ENCODE assay signal across 8 mouse cellular contexts in genomic region chr8:122444058-122444748, GRCm38 (mm10). TPM values are rescaled to one million over a fixed set of nuclear protein-coding genes. Genes with fewer than 3 reads are reported as not detected.
DNase-seq lines count a peak whose midpoint lies in the region; ATAC-seq and TF ChIP-seq lines count a peak whose summit lies in the region.

No protein-coding gene starts in this region.

- TF ChIP-seq CTCF in thymus, adult 2 months (IDR thresholded peaks at IDR 0.05; ENCODE audit: borderline replicate concordance, control insufficient read depth, extremely low read depth, insufficient read depth, low read length, poor library complexity), result no peak
- TF ChIP-seq CTCF in small intestine, adult 2 months (IDR thresholded peaks at IDR 0.05; ENCODE audit: extremely low read depth, insufficient read length, insufficient replicate concordance, low read depth, low read length), result no peak

- WGBS in thymus, adult 2 months, result 4% methylated on average over 19 of the region's 19 CpGs
- 25% methylated on average over 19 of the region's 19 CpGs for WGBS in embryonic facial prominence, embryonic 11.5 days
- WGBS in limb, embryonic 10.5 days, result 45% methylated on average over 19 of the region's 19 CpGs
- 33% methylated on average over 19 of the region's 19 CpGs for WGBS in midbrain, embryonic 12.5 days
- under 1% methylated on average over 19 of the region's 19 CpGs for WGBS in small intestine, adult 2 months

- no peak for TF ChIP-seq POLR2A in thymus, adult 2 months (IDR thresholded peaks at IDR 0.05; ENCODE audit: control insufficient read depth, extremely low read depth, insufficient read depth, low read length, poor library complexity)
- peak; percentile 28; the same call in 1 of the 2 replicates for TF ChIP-seq POLR2A in small intestine, adult 2 months (IDR thresholded peaks at IDR 0.05; ENCODE audit: low read depth, low read length)

- no peak for DNase-seq in thymus, adult 2 months
- DNase-seq in thymus, postnatal 36 days, result no peak
- DNase-seq in embryonic facial prominence, embryonic 11.5 days (ENCODE audit: low spot score), result peak; percentile 75
- DNase-seq in heart, adult 11 months, result peak; percentile 99
- DNase-seq in kidney, adult 18-20 months, result peak; percentile 91
- peak; percentile 65 for DNase-seq in limb, embryonic 10.5 days (ENCODE audit: low spot score)

- peaks cover 24% of the 10 kb centered on the region for H3K4me1 ChIP-seq in thymus, adult 2 months (replicated peaks; ENCODE audit: control insufficient read depth, insufficient read depth, low read length)
- H3K4me1 ChIP-seq in embryonic facial prominence, embryonic 11.5 days (ENCODE audit: control insufficient read depth, insufficient read depth, low read length), result no peaks in the 10 kb centered on the region
- H3K4me1 ChIP-seq in limb, embryonic 10.5 days, result peaks cover 26% of the 10 kb centered on the region
- peaks cover 28% of the 10 kb centered on the region for H3K4me1 ChIP-seq in midbrain, embryonic 12.5 days
- peaks cover 8% of the 10 kb centered on the region for H3K4me1 ChIP-seq in small intestine, adult 2 months (ENCODE audit: control insufficient read depth, insufficient read depth, insufficient read length, low read length)

- peak overlapping the region; percentile 87 for H3K9ac ChIP-seq in embryonic facial prominence, embryonic 11.5 days (replicated peaks; ENCODE audit: low read length)
- H3K9ac ChIP-seq in midbrain, embryonic 12.5 days (replicated peaks), result peak overlapping the region; percentile 84

- peak; percentile 18; the same call in 1 of the 2 replicates for ATAC-seq in embryonic facial prominence, embryonic 11.5 days (replicated peaks; ENCODE audit: insufficient number of reproducible peaks, low FRiP score, low TSS enrichment, low read depth)
- peak; percentile 16; the same call in 1 of the 2 replicates for ATAC-seq in midbrain, embryonic 12.5 days (ENCODE audit: low FRiP score, low read depth)

- H3K4me2 ChIP-seq in embryonic facial prominence, embryonic 11.5 days (ENCODE audit: low read depth, low read length), result peak overlapping the region; percentile 71
- peak overlapping the region; percentile 62 for H3K4me2 ChIP-seq in midbrain, embryonic 12.5 days (replicated peaks)

- no peaks in the 10 kb centered on the region for H3K27me3 ChIP-seq in thymus, adult 2 months (ENCODE audit: control insufficient read depth, insufficient read depth, low read length)
- no peaks in the 10 kb centered on the region for H3K27me3 ChIP-seq in embryonic facial prominence, embryonic 11.5 days (ENCODE audit: control insufficient read depth, insufficient read depth, low read length)
- no peaks in the 10 kb centered on the region for H3K27me3 ChIP-seq in limb, embryonic 10.5 days (ENCODE audit: low read depth, poor library complexity, severe bottlenecking)
- H3K27me3 ChIP-seq in midbrain, embryonic 12.5 days, result no peaks in the 10 kb centered on the region
- H3K27me3 ChIP-seq in small intestine, adult 2 months (ENCODE audit: control insufficient read depth, insufficient read depth, low read length), result no peaks in the 10 kb centered on the region

- H3K27ac ChIP-seq in thymus, adult 2 months (ENCODE audit: control insufficient read depth, insufficient read depth, low read length), result peak overlapping the region; percentile 61
- H3K27ac ChIP-seq in embryonic facial prominence, embryonic 11.5 days (replicated peaks; ENCODE audit: low read depth, low read length), result peak overlapping the region; percentile 79
- H3K27ac ChIP-seq in limb, embryonic 10.5 days, result peak overlapping the region; percentile 94
- peak overlapping the region; percentile 98 for H3K27ac ChIP-seq in midbrain, embryonic 12.5 days (replicated peaks)
- H3K27ac ChIP-seq in small intestine, adult 2 months (ENCODE audit: insufficient read depth, low read depth, low read length), result peak overlapping the region; percentile 94

- H3K4me3 ChIP-seq in thymus, adult 2 months (ENCODE audit: control insufficient read depth, insufficient read depth, low read length), result peak overlapping the region; percentile 73
- peak overlapping the region; percentile 69 for H3K4me3 ChIP-seq in embryonic facial prominence, embryonic 11.5 days (ENCODE audit: low read depth, low read length)
- H3K4me3 ChIP-seq in limb, embryonic 10.5 days, result peak overlapping the region; percentile 69
- H3K4me3 ChIP-seq in midbrain, embryonic 12.5 days, result peak overlapping the region; percentile 70
- peak overlapping the region; percentile 75 for H3K4me3 ChIP-seq in small intestine, adult 2 months (ENCODE audit: low read depth, low read length)

- H3K36me3 ChIP-seq in thymus, adult 2 months (ENCODE audit: control insufficient read depth, insufficient read depth, low read length), result no peaks in the 10 kb centered on the region
- H3K36me3 ChIP-seq in embryonic facial prominence, embryonic 11.5 days (replicated peaks; ENCODE audit: control insufficient read depth, insufficient read depth, low read depth, low read length), result no peaks in the 10 kb centered on the region
- peaks cover 9% of the 10 kb centered on the region for H3K36me3 ChIP-seq in limb, embryonic 10.5 days
- H3K36me3 ChIP-seq in midbrain, embryonic 12.5 days, result peaks cover 8% of the 10 kb centered on the region
- no peaks in the 10 kb centered on the region for H3K36me3 ChIP-seq in small intestine, adult 2 months (ENCODE audit: control insufficient read depth, insufficient read depth, low read length)

- no peaks in the 10 kb centered on the region for H3K9me3 ChIP-seq in embryonic facial prominence, embryonic 11.5 days (replicated peaks; ENCODE audit: control insufficient read depth, low read length)
- H3K9me3 ChIP-seq in limb, embryonic 10.5 days (replicated peaks), result no peaks in the 10 kb centered on the region
- no peaks in the 10 kb centered on the region for H3K9me3 ChIP-seq in midbrain, embryonic 12.5 days

RNA-seq across cellular contexts. Expression of gene Mvd, which starts 1.0 kb away (rescaled TPM):
- polyA plus RNA-seq in thymus, adult 2 months (2012; rRNA removed), result 25.0 and 26.2 TPM in 2 replicates
- polyA plus RNA-seq in embryonic facial prominence, embryonic 11.5 days (2014; fragmentation: Nextera tagmentation; extraction: Ambion mirVana), result 41.0 and 42.2 TPM in 2 replicates
- polyA plus RNA-seq in limb, embryonic 10.5 days (2016; fragmentation: Nextera tagmentation; extraction: Ambion mirVana), result 64.6 and 64.9 TPM in 2 replicates
- polyA plus RNA-seq in midbrain, embryonic 12.5 days (2016; fragmentation: Nextera tagmentation; extraction: Ambion mirVana), result 45.8 and 47.4 TPM in 2 replicates
- 18.8 and 30.5 TPM in 2 replicates for polyA plus RNA-seq in small intestine, adult 2 months (2012; rRNA removed)

RNA-seq across cellular contexts. Expression of gene Cyba, which starts 11.5 kb away (rescaled TPM):
- 671 and 705 TPM in 2 replicates for polyA plus RNA-seq in thymus, adult 2 months (2012; rRNA removed)
- 62.2 and 63.5 TPM in 2 replicates for polyA plus RNA-seq in embryonic facial prominence, embryonic 11.5 days (2014; fragmentation: Nextera tagmentation; extraction: Ambion mirVana)
- 79.8 and 82.8 TPM in 2 replicates for polyA plus RNA-seq in limb, embryonic 10.5 days (2016; fragmentation: Nextera tagmentation; extraction: Ambion mirVana)
- 58.2 and 63.7 TPM in 2 replicates for polyA plus RNA-seq in midbrain, embryonic 12.5 days (2016; fragmentation: Nextera tagmentation; extraction: Ambion mirVana)
- 127 and 242 TPM in 2 replicates for polyA plus RNA-seq in small intestine, adult 2 months (2012; rRNA removed)

RNA-seq across cellular contexts. Expression of gene Snai3, which starts 16.3 kb away (rescaled TPM):
- 47.1 and 51.1 TPM in 2 replicates for polyA plus RNA-seq in thymus, adult 2 months (2012; rRNA removed)
- 0.17 and 0.34 TPM in 2 replicates for polyA plus RNA-seq in embryonic facial prominence, embryonic 11.5 days (2014; fragmentation: Nextera tagmentation; extraction: Ambion mirVana)
- polyA plus RNA-seq in limb, embryonic 10.5 days (2016; fragmentation: Nextera tagmentation; extraction: Ambion mirVana), result not detected in 2 replicates
- polyA plus RNA-seq in midbrain, embryonic 12.5 days (2016; fragmentation: Nextera tagmentation; extraction: Ambion mirVana), result not detected in 2 replicates
- 2.2 and 3.4 TPM in 2 replicates for polyA plus RNA-seq in small intestine, adult 2 months (2012; rRNA removed)

RNA-seq across cellular contexts. Expression of gene Il17c, which starts 22.4 kb away (rescaled TPM):
- polyA plus RNA-seq in thymus, adult 2 months (2012; rRNA removed), result 0.47 and 1.4 TPM in 2 replicates
- not detected in 2 replicates for polyA plus RNA-seq in embryonic facial prominence, embryonic 11.5 days (2014; fragmentation: Nextera tagmentation; extraction: Ambion mirVana)
- polyA plus RNA-seq in limb, embryonic 10.5 days (2016; fragmentation: Nextera tagmentation; extraction: Ambion mirVana), result 0.28 TPM in 1 of 2 replicates, not detected in the other
- polyA plus RNA-seq in midbrain, embryonic 12.5 days (2016; fragmentation: Nextera tagmentation; extraction: Ambion mirVana), result not detected in 2 replicates
- polyA plus RNA-seq in small intestine, adult 2 months (2012; rRNA removed), result 0.30 and 0.81 TPM in 2 replicates

RNA-seq across cellular contexts. Expression of gene Rnf166, which starts 31.7 kb away (rescaled TPM):
- polyA plus RNA-seq in thymus, adult 2 months (2012; rRNA removed), result 273 and 296 TPM in 2 replicates
- polyA plus RNA-seq in embryonic facial prominence, embryonic 11.5 days (2014; fragmentation: Nextera tagmentation; extraction: Ambion mirVana), result 26.6 and 27.4 TPM in 2 replicates
- 33.1 and 41.4 TPM in 2 replicates for polyA plus RNA-seq in limb, embryonic 10.5 days (2016; fragmentation: Nextera tagmentation; extraction: Ambion mirVana)
- 36.7 and 37.7 TPM in 2 replicates for polyA plus RNA-seq in midbrain, embryonic 12.5 days (2016; fragmentation: Nextera tagmentation; extraction: Ambion mirVana)
- 35.7 and 44.9 TPM in 2 replicates for polyA plus RNA-seq in small intestine, adult 2 months (2012; rRNA removed)

Comparison
In these comparisons a context has a peak if more than half of its experiments do, and no peak if none do; other contexts are left out.
1. DNase-seq: peak in embryonic facial prominence, embryonic 11.5 days (single experiment), heart, adult 11 months (single experiment), kidney, adult 18-20 months (single experiment) and limb, embryonic 10.5 days (single experiment); none in thymus, adult 2 months (single experiment) and thymus, postnatal 36 days (0 of 2).
2. RNA of gene Snai3, which starts 16.3 kb away (polyA plus RNA-seq): 47.1 to 51.1 TPM in thymus, adult 2 months; 2.2 to 3.4 TPM in small intestine, adult 2 months, 0.17 to 0.34 TPM in embryonic facial prominence, embryonic 11.5 days, not detected in limb, embryonic 10.5 days and not detected in midbrain, embryonic 12.5 days; every median in the first group is over 10 times any median in the second.
3. Peak in every context shown above with its lines, with median percentiles within 50 percentile points of each other: H3K27ac ChIP-seq and H3K4me3 ChIP-seq.